Mouse (Mus musculus): ENCODE measurements at regions not wholly inside any gene's neighbourhood (a gene's known extent, or its start where the extent isn't known, plus 50 kb on each side); places are given as distances from the start of the nearest gene placed in this dataset.

DNA sequence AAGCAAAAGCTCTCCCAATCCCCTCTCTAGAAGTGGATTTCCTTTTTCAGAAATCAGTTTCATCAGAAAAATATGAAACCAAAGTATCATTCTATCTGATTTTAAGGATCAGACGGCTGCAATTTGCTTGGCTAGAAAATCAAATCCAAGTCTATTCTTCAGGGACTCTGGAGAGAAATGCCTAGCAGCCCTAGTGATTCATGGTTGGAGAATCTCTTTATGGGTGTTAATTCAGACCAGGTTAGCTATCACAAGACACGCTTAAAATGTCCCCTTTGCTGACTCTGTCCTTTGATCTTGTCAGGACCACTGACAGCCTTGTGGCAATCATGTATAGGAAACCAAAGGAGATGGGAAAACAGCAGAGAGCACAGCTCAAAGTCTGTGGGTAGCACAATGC, 475.7 kb upstream of the Zfp462 start:
- TF ChIP-seq POLR2A (IDR thresholded peaks at IDR 0.05; ENCODE audit: low read depth, low read length) (no peak), CTCF (conservative IDR thresholded peaks at IDR 0.05; ENCODE audit: insufficient read depth, insufficient read length, low read depth, low read length) (no peak)

All from kidney, adult 2 months (tissue).